Mouse (Mus musculus) embryonic facial prominence, embryonic 14.5 days (tissue): ENCODE measurements at regions not wholly inside any gene's neighbourhood (a gene's known extent, or its start where the extent isn't known, plus 50 kb on each side); places are given as distances from the start of the nearest gene placed in this dataset.
"Not testable (repeated sequence)": the region's sequence is repeated elsewhere in the genome, so short reads cannot be mapped to it uniquely, and the experiment has no call there.

Experiments
- ATAC-seq: fragments of 200-750 bp; cut with Nextera tagmentation; 2 replicates; pipeline ENCODE4 v1.8.0; 2017; ENCODE audit warnings: low read depth, moderate number of reproducible peaks, moderate TSS enrichment
- DNase-seq: peaks from one replicate; pipeline ENCODE4 v3.0.0-alpha.2; 2015; ENCODE audit warnings: low spot score
- H3K27ac ChIP-seq: fragments of 300-500 bp; sonication (generic); replicated peaks from 2 replicates; pipeline ENCODE4 v1.5.1; 2014; ENCODE audit warnings: low read depth, mild to moderate bottlenecking, low read length, moderate library complexity
- H3K27me3 ChIP-seq: fragments of 300-500 bp; sonication (generic); replicated peaks from 2 replicates; pipeline ENCODE4 v1.6.1; 2014; ENCODE audit warnings: low read length; ENCODE audit not compliant: control insufficient read depth, insufficient read depth
- H3K36me3 ChIP-seq: fragments of 300-500 bp; sonication (generic); 2 replicates; pipeline ENCODE4 v1.6.1; 2014; ENCODE audit warnings: low read length, mixed read lengths; ENCODE audit not compliant: control insufficient read depth, insufficient read depth
- H3K4me1 ChIP-seq: fragments of 300-500 bp; sonication (generic); 2 replicates; pipeline ENCODE4 v1.6.1; 2014; ENCODE audit warnings: antibody characterized with exemption, low read length; ENCODE audit not compliant: control insufficient read depth, insufficient read depth
- H3K4me2 ChIP-seq: fragments of 300-500 bp; sonication (generic); 2 replicates; pipeline ENCODE4 v1.6.1; 2014; ENCODE audit warnings: low read depth, mild to moderate bottlenecking, low read length, moderate library complexity, mixed read lengths
- H3K4me3 ChIP-seq: fragments of 300-500 bp; sonication (generic); 2 replicates; pipeline ENCODE4 v1.5.1; 2014; ENCODE audit warnings: low read depth, mild to moderate bottlenecking, low read length
- H3K9ac ChIP-seq: fragments of 300-500 bp; sonication (generic); 2 replicates; pipeline ENCODE4 v1.6.1; 2014; ENCODE audit warnings: low read depth, mild to moderate bottlenecking, low read length, moderate library complexity, mixed read lengths
- H3K9me3 ChIP-seq: fragments of 300-500 bp; sonication (generic); 2 replicates; pipeline ENCODE4 v1.6.1; 2016; ENCODE audit warnings: low read length; ENCODE audit not compliant: control insufficient read depth
- WGBS: fragments of 180-500 bp; shearing (Covaris S2); extraction: QIAGEN DNeasy Blood & Tissue Kit; methylation state at CpG from one replicate; pipeline ENCODE4 v1.1.7; 2014; 5-methylcytosine and 5-hydroxymethylcytosine counted together

- not testable (repeated sequence) for ATAC-seq
- WGBS = 66% methylated on average over 1 of the region's 1 CpGs
Measured at GRCm38 (mm10) chr12:3127336-3127735, 182.4 kb downstream of the Rab10 start.

GRCm38 (mm10) chr12:3124036-3124435 lies 185.7 kb downstream of the Rab10 start:
- no peaks in the 10 kb centered on the region for H3K36me3 ChIP-seq
- no peak overlapping the region for H3K9ac ChIP-seq
- no peaks in the 10 kb centered on the region for H3K9me3 ChIP-seq
- H3K4me1 ChIP-seq = no peaks in the 10 kb centered on the region
- no peak overlapping the region for H3K27ac ChIP-seq
- H3K27me3 ChIP-seq = no peaks in the 10 kb centered on the region
- ATAC-seq (no peak), DNase-seq (no peak)
- no peak overlapping the region for H3K4me2 ChIP-seq
- no peak overlapping the region for H3K4me3 ChIP-seq
- WGBS = 61% methylated on average over 1 of the region's 1 CpGs

More at GRCm38 (mm10) chr12:3127336-3127735, 182.4 kb downstream of the Rab10 start:
- not testable (repeated sequence) for H3K36me3 ChIP-seq, H3K27ac ChIP-seq, H3K27me3 ChIP-seq, H3K9ac ChIP-seq, H3K9me3 ChIP-seq, H3K4me2 ChIP-seq, H3K4me1 ChIP-seq, H3K4me3 ChIP-seq, DNase-seq

GRCm38 (mm10) chr12:3110589-3110988 lies 199.2 kb downstream of the Rab10 start:
- not testable (repeated sequence) for H3K27me3 ChIP-seq, H3K9ac ChIP-seq, H3K36me3 ChIP-seq, H3K4me2 ChIP-seq, H3K4me1 ChIP-seq, H3K27ac ChIP-seq, ATAC-seq, DNase-seq, H3K4me3 ChIP-seq, H3K9me3 ChIP-seq
- WGBS = 55% methylated on average over 7 of the region's 11 CpGs

- H3K4me2 ChIP-seq, H3K9me3 ChIP-seq, H3K27me3 ChIP-seq, H3K4me3 ChIP-seq, H3K36me3 ChIP-seq, DNase-seq, H3K9ac ChIP-seq, H3K27ac ChIP-seq, ATAC-seq, H3K4me1 ChIP-seq: not testable (repeated sequence)
- WGBS = 91% methylated on average over 5 of the region's 5 CpGs
Measured at GRCm38 (mm10) chr12:3109671-3110070, 200.1 kb downstream of the Rab10 start.

- H3K9me3 ChIP-seq, H3K4me3 ChIP-seq, H3K27ac ChIP-seq, H3K27me3 ChIP-seq, DNase-seq, H3K9ac ChIP-seq, H3K4me1 ChIP-seq, H3K4me2 ChIP-seq, H3K36me3 ChIP-seq, ATAC-seq: not testable (repeated sequence)
- 66% methylated on average over 5 of the region's 5 CpGs for WGBS
Measured at GRCm38 (mm10) chr12:3101963-3102362, 207.8 kb downstream of the Rab10 start.

- not testable (repeated sequence) for H3K9ac ChIP-seq, H3K27ac ChIP-seq, H3K4me3 ChIP-seq, H3K4me2 ChIP-seq, H3K9me3 ChIP-seq, H3K4me1 ChIP-seq, DNase-seq, H3K36me3 ChIP-seq, ATAC-seq, H3K27me3 ChIP-seq
- 22% methylated on average over 2 of the region's 2 CpGs for WGBS
Measured at GRCm38 (mm10) chr12:3098175-3098574, 211.6 kb downstream of the Rab10 start.

- 93% methylated on average over 5 of the region's 5 CpGs for WGBS
- Histone ChIP-seq H3K36me3 (no peaks in the 10 kb centered on the region), H3K4me1 (no peaks in the 10 kb centered on the region), H3K27me3 (no peaks in the 10 kb centered on the region), H3K4me3 (no peak overlapping the region), H3K9ac (no peak overlapping the region), H3K27ac (no peak overlapping the region), H3K4me2 (no peak overlapping the region), H3K9me3 (no peaks in the 10 kb centered on the region)
- DNase-seq (no peak), ATAC-seq (no peak)
Measured at GRCm38 (mm10) chr12:3094509-3094908, 215.3 kb downstream of the Rab10 start.

- not testable (repeated sequence) for H3K27ac ChIP-seq, H3K27me3 ChIP-seq, H3K9me3 ChIP-seq, ATAC-seq, H3K4me2 ChIP-seq, H3K9ac ChIP-seq, H3K4me1 ChIP-seq, H3K4me3 ChIP-seq, H3K36me3 ChIP-seq, DNase-seq
- 0% methylated on average over 1 of the region's 3 CpGs for WGBS
Measured at GRCm38 (mm10) chr12:3092974-3093373, 216.8 kb downstream of the Rab10 start.

- not testable (repeated sequence) for DNase-seq, H3K9me3 ChIP-seq, H3K27me3 ChIP-seq, H3K4me2 ChIP-seq, H3K9ac ChIP-seq, ATAC-seq, H3K4me3 ChIP-seq, H3K36me3 ChIP-seq, H3K4me1 ChIP-seq, H3K27ac ChIP-seq
- WGBS = 68% methylated on average over 5 of the region's 5 CpGs
Measured at GRCm38 (mm10) chr12:3049546-3049945, 260.2 kb downstream of the Rab10 start.
